Mouse (Mus musculus) forebrain, embryonic 14.5 days (tissue): ENCODE results near the gene Daam1. TPM values are rescaled to one million over a fixed set of nuclear protein-coding genes. Genes with fewer than 3 reads are reported as not detected.

Experiments
- ATAC-seq: fragments of 200-750 bp; cut with Nextera tagmentation; 2 replicates; pipeline ENCODE4 v1.8.0; 2017; ENCODE audit warnings: mild to moderate bottlenecking, moderate library complexity
- DNase-seq: peaks from one replicate; pipeline ENCODE4 v3.0.0-alpha.2; 2015; ENCODE audit warnings: low spot score
- H3K27ac ChIP-seq: fragments of 300-500 bp; sonication (generic); 2 replicates; pipeline ENCODE4 v1.5.1; 2014; ENCODE audit warnings: low read depth, mild to moderate bottlenecking, control low read depth, low read length, moderate library complexity
- H3K27me3 ChIP-seq: fragments of 300-500 bp; sonication (generic); replicated peaks from 2 replicates; pipeline ENCODE4 v1.6.1; 2014; ENCODE audit warnings: low read length, control low read depth, mixed read lengths; ENCODE audit not compliant: control insufficient read depth, insufficient read depth
- H3K36me3 ChIP-seq: fragments of 300-500 bp; sonication (generic); 2 replicates; pipeline ENCODE4 v1.6.1; 2014; ENCODE audit warnings: low read length, control low read depth; ENCODE audit not compliant: control insufficient read depth, insufficient read depth
- H3K4me1 ChIP-seq: fragments of 300-500 bp; sonication (generic); 2 replicates; pipeline ENCODE4 v1.6.1; 2014; ENCODE audit warnings: antibody characterized with exemption, low read length, control low read depth; ENCODE audit not compliant: control insufficient read depth, insufficient read depth
- H3K4me2 ChIP-seq: fragments of 300-500 bp; sonication (generic); 2 replicates; pipeline ENCODE4 v1.6.1; 2014; ENCODE audit warnings: mild to moderate bottlenecking, control low read depth, low read length
- H3K4me3 ChIP-seq: fragments of 300-500 bp; sonication (generic); 2 replicates; pipeline ENCODE4 v1.5.1; 2014; ENCODE audit warnings: low read depth, low read length, control low read depth
- H3K9ac ChIP-seq: fragments of 300-500 bp; sonication (generic); 2 replicates; pipeline ENCODE4 v1.6.1; 2014; ENCODE audit warnings: mild to moderate bottlenecking, low read length, control low read depth, moderate library complexity
- H3K9me3 ChIP-seq: fragments of 300-500 bp; sonication (generic); replicated peaks from 2 replicates; pipeline ENCODE4 v1.6.1; 2016; ENCODE audit warnings: low read length, control low read depth, mixed read lengths; ENCODE audit not compliant: control insufficient read depth
- WGBS: fragments of 180-500 bp; shearing (Covaris S2); extraction: QIAGEN DNeasy Blood & Tissue Kit; methylation state at CpG from one replicate; pipeline ENCODE4 v1.1.7; 2014; 5-methylcytosine and 5-hydroxymethylcytosine counted together
- polyA plus RNA-seq: library from polyadenylated mRNA; unstranded; fragments of >200 nt; fragmentation: Nextera tagmentation; extraction: Ambion mirVana; gene quantifications from 2 replicates; pipeline ENCODE4 v1.2.1, GENCODE M21; 2014

The Daam1 gene
- polyA plus RNA-seq = 29.9 and 40.9 TPM in 2 replicates

DNA sequence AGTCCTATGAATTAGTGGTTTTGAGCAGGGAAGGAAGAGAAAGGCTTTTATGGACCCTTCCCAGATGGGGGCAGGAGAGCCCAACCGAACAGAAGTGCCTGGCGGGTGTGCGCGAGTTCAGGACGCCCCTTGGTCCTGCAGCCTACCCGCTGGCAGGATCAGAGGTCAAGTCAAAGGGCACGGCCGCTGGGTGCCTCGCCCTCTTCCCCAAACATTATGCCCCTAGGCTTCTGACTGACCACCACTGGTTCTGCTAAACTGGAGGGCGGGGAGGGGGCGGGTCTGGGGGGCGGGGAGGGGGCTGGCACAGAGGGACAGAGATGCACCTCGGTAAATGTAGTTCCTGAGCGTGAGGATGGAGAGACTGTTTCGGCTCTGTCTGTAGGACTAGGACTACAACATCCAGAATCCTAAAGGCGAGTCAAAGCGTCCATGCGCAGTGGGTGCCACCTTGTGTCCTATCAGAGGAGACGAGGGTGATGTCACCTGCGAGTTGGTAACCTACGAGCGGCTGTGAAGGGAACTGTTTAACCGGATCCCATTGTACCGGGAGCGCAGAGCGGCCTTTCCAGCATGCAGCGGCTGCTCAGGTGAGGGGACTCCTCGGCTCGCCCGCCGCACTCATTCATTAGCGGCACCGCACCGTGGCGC, at the start of gene Daam1:
Daam1 (plus strand) TSS at position 472 of the 651 bp plus-strand sequence.
- Histone ChIP-seq H3K27ac (peak within 1 kb of the TSS; percentile 96), H3K27me3 (no peaks in the 10 kb centered on the region; the same call in 1 of the 2 replicates), H3K4me3 (peak within 1 kb of the TSS; percentile 57), H3K4me1 (peaks cover 25% of the 10 kb centered on the region), H3K4me2 (peak within 1 kb of the TSS; percentile 75), H3K9me3 (no peaks in the 10 kb centered on the region), H3K9ac (peak within 1 kb of the TSS; percentile 96), H3K36me3 (no peaks in the 10 kb centered on the region)
- peak; percentile 100 for DNase-seq
- under 1% methylated on average over 34 of the region's 35 CpGs for WGBS
- peak; percentile 100 for ATAC-seq

DNA sequence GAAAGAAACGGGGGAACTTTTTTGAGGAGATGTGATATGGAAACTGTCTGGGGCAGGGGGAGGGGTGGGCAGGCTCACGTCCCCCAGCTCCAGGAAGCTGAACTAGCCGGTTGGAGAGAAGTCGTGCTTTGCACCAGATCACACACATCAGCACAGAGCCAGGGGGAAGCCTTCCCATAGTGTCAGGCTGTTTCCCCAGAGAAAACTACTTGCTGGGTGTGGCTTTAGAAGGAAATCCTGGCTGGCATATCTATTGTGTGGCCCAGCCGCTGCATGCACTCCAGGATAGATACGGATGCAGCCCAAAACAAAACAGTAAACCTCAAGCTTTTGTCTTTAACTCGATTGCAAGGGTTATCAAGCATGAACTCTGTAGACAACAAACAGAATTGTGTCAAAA, 49.7 kb upstream of the Daam1 start:
- H3K4me1 ChIP-seq = peaks cover 7% of the 10 kb centered on the region; the same call in 1 of the 2 replicates
- WGBS = 64% methylated on average over 7 of the region's 7 CpGs

DNA sequence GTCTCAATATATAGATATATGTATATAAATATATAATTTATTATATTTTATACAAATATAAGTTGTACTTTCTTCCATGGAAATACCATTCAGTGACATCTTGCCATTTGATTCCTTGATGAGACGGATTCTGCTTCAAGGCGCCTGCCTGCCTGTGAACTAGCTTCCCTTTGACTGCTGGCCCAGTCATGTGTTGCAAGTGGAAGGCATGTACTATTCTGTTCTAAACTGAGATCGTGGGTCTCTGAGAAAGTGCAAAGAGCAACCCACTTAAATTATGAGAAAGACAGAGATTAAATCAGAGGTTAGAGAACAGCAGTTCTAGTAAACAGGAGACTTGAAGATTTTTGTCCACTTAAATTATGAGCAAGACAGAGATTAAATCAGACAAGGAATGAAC, 46.9 kb upstream of the Daam1 start:
- H3K27ac ChIP-seq = no peak overlapping the region
- H3K4me2 ChIP-seq = no peak overlapping the region
- DNase-seq (no peak), ATAC-seq (no peak)
- no peak overlapping the region for H3K4me3 ChIP-seq
- no peaks in the 10 kb centered on the region for H3K27me3 ChIP-seq
- H3K36me3 ChIP-seq = no peaks in the 10 kb centered on the region
- peaks cover 4% of the 10 kb centered on the region; the same call in 1 of the 2 replicates for H3K4me1 ChIP-seq
- WGBS = 77% methylated on average over 3 of the region's 3 CpGs
- H3K9ac ChIP-seq = no peak overlapping the region
- H3K9me3 ChIP-seq = no peaks in the 10 kb centered on the region

More for the DNA sequence above, 49.7 kb upstream of the Daam1 start:
- ATAC-seq (no peak), DNase-seq (no peak)
- no peak overlapping the region for H3K4me2 ChIP-seq
- no peak overlapping the region for H3K27ac ChIP-seq
- no peak overlapping the region for H3K4me3 ChIP-seq
- no peaks in the 10 kb centered on the region for H3K9me3 ChIP-seq
- H3K36me3 ChIP-seq = no peaks in the 10 kb centered on the region
- no peak overlapping the region for H3K9ac ChIP-seq
- no peaks in the 10 kb centered on the region for H3K27me3 ChIP-seq

DNA sequence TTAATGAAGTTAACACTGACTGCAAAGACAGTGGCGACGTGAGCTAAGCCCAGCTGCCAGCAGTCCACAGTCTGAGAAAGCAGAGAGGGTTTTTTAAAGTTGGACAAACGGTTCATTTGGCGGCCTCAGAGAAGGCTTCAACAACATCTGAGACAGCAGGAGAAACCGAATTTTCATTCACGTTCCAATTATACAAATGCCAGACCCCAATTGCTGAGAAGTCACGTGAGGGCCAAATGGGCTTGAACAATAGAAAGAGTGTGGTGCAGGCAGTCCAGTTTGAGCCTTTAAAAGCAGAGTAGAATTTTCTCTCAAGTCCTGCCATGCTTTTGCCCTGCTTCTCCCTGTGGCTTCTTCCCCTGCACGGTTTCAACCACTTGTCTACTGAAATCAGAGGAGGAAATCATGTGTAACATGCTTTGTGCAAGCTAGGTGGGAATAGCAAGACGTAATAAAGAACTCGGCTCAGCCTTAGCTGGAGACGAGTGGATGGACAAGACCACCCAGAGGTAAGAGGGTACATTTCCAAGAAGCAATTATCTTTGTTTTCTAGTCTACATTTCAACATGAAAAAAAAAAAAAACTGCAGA, 46.1 kb upstream of the Daam1 start:
- ATAC-seq = no peak
- peak; percentile 43 for DNase-seq
- 33% methylated on average over 11 of the region's 11 CpGs for WGBS
- Histone ChIP-seq H3K27me3 (no peaks in the 10 kb centered on the region), H3K36me3 (no peaks in the 10 kb centered on the region), H3K27ac (no peak overlapping the region), H3K9ac (no peak overlapping the region), H3K4me1 (peaks cover 4% of the 10 kb centered on the region; the same call in 1 of the 2 replicates), H3K9me3 (no peaks in the 10 kb centered on the region), H3K4me2 (no peak overlapping the region), H3K4me3 (no peak overlapping the region)

DNA sequence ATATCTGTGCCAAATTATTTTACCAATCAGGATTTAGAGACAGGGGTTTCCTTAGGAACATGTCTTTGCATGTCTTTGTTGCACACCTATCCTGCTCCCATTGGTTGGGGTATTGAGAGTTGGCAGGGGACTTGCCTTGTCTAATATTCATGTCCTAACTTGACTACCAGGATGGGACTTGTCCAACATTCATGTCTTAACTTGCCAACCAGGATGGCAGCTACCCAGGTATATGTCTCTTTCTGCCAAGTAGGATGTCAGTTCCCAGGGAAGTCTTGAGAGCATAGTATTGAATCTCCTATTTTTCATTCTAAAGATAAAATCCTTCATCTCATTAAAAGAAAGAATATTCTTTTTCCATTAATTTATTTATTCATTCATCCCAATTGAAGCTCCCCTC, 44.4 kb upstream of the Daam1 start:
- no peak for DNase-seq
- no peaks in the 10 kb centered on the region for H3K36me3 ChIP-seq

DNA sequence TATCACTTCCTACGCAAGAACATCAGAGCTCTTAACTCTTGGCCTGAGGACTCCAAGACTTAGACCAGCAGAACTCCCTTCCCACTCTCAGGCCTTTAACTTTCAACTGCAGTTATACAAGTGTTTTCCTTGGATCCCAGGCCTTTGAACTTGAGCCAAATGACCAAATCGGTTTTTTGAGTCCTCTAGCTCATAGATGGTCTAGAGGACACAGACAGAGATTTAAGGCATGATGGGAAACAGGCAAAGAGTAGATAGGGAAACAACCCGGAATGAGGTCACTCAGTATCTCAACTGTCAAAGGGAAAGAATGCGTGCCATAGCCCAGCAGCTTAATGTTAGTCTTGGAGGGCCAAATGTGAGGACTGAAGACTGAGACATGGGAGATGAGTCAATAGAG, 42.1 kb upstream of the Daam1 start:
- H3K27me3 ChIP-seq = no peaks in the 10 kb centered on the region
- H3K27ac ChIP-seq = no peak overlapping the region
- ATAC-seq = no peak
- no peaks in the 10 kb centered on the region for H3K9me3 ChIP-seq
- H3K36me3 ChIP-seq = no peaks in the 10 kb centered on the region
- H3K4me3 ChIP-seq = no peak overlapping the region
- 82% methylated on average over 4 of the region's 4 CpGs for WGBS
- H3K4me1 ChIP-seq = peaks cover 4% of the 10 kb centered on the region; the same call in 1 of the 2 replicates
- H3K4me2 ChIP-seq = no peak overlapping the region
- H3K9ac ChIP-seq = no peak overlapping the region
- DNase-seq = no peak

More for the DNA sequence above, 44.4 kb upstream of the Daam1 start:
- Histone ChIP-seq H3K27ac (no peak overlapping the region), H3K27me3 (no peaks in the 10 kb centered on the region), H3K4me2 (no peak overlapping the region), H3K9ac (no peak overlapping the region), H3K4me3 (no peak overlapping the region), H3K4me1 (peaks cover 4% of the 10 kb centered on the region; the same call in 1 of the 2 replicates), H3K9me3 (no peaks in the 10 kb centered on the region)
- no peak for ATAC-seq

DNA sequence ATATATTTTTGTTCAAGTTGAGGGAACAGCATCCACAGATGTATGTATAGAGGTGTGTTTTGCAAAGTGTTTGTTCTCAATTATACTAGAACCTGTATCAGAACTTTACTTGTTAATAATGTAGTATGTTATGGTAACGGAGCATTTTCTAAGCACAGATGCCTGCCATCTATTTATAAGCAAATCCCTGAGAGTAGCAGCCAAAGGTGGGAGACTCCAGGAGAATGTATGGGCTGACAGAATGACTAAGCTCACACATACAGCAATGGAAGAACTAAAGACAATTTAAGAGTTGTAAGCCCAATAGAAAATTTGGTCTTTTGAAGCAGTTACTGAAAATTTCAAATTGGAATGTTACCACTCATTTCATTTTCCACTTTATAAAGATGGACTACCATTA, 40.3 kb upstream of the Daam1 start:
- Histone ChIP-seq H3K27ac (no peak overlapping the region), H3K9ac (no peak overlapping the region), H3K27me3 (no peaks in the 10 kb centered on the region), H3K4me3 (no peak overlapping the region), H3K36me3 (no peaks in the 10 kb centered on the region), H3K4me1 (no peaks in the 10 kb centered on the region), H3K4me2 (no peak overlapping the region), H3K9me3 (no peaks in the 10 kb centered on the region)
- ATAC-seq (no peak), DNase-seq (no peak)
- 88% methylated on average over 1 of the region's 1 CpGs for WGBS

DNA sequence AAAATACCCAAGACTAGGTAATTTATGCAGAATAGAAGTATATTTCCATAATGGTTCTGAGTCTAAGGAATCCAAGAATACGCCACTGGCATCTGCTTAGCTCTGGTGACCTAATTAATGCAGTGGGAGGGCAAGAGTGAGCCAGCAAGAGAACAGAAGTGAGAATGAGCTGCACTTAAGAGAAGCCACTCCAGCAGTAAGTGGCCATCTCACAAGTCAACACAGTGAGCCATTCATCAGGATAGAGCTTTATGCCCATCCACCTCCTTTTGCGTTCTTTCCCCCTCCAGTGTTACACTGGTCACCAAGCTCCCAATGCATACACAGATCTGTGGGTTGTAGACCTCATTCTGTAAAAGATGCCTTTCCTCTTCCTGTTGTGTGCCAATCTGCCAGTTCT, 37.8 kb upstream of the Daam1 start:
- Histone ChIP-seq H3K36me3 (no peaks in the 10 kb centered on the region), H3K4me2 (no peak overlapping the region), H3K4me1 (peaks cover 4% of the 10 kb centered on the region), H3K4me3 (no peak overlapping the region), H3K9me3 (no peaks in the 10 kb centered on the region), H3K27me3 (no peaks in the 10 kb centered on the region), H3K27ac (no peak overlapping the region), H3K9ac (no peak overlapping the region)
- 89% methylated on average over 2 of the region's 2 CpGs for WGBS
- no peak for DNase-seq
- ATAC-seq = no peak

DNA sequence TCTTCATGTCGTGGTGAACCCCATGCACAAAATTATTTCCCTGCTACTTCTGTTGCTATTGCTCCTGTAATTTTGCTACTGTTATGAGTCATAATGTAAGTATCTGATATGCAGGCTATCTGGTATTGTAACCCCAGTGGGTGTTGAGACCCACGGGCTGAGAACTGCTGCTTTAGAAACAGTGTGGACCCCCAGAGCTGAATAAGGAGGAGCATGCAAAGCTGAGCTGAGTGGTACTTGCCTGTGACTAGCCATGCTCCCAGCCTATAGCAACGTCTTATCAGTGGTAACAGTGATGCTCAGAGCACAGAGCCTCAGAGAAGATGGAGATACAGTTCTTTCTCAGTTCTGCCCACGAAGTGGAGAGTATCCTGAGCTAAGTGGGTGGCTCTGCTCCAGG, 35.3 kb upstream of the Daam1 start:
- WGBS = 64% methylated on average over 4 of the region's 4 CpGs
- Histone ChIP-seq H3K27me3 (no peaks in the 10 kb centered on the region), H3K4me2 (no peak overlapping the region), H3K27ac (no peak overlapping the region), H3K9ac (no peak overlapping the region), H3K36me3 (no peaks in the 10 kb centered on the region), H3K9me3 (no peaks in the 10 kb centered on the region), H3K4me3 (no peak overlapping the region), H3K4me1 (peaks cover 4% of the 10 kb centered on the region)
- no peak for DNase-seq
- ATAC-seq = no peak
